Mouse (Mus musculus): ENCODE measurements around the gene Exoc6.

The Exoc6 gene

GRCm38 (mm10) chr19:37570966-37571718 lies 20.9 kb downstream of the Exoc6 start:
- DNase-seq (ENCODE audit: extremely low read depth, insufficient read length, low spot score) = no peak

GRCm38 (mm10) chr19:37574802-37575201 lies 24.6 kb downstream of the Exoc6 start:
- DNase-seq (ENCODE audit: extremely low read depth, insufficient read length, low spot score) = no peak

GRCm38 (mm10) chr19:37579607-37580006 lies 29.4 kb downstream of the Exoc6 start:
- no peak for DNase-seq (ENCODE audit: extremely low read depth, insufficient read length, low spot score)

GRCm38 (mm10) chr19:37580438-37580837 lies 30.2 kb downstream of the Exoc6 start:
- no peak for DNase-seq (ENCODE audit: extremely low read depth, insufficient read length, low spot score)

- DNase-seq (ENCODE audit: extremely low read depth, insufficient read length, low spot score) = no peak
These were observed 35.0 kb downstream of the Exoc6 start for GRCm38 (mm10) chr19:37585210-37585609.

GRCm38 (mm10) chr19:37585684-37586083 lies 35.5 kb downstream of the Exoc6 start:
- DNase-seq (ENCODE audit: extremely low read depth, insufficient read length, low spot score) = no peak

- DNase-seq (ENCODE audit: extremely low read depth, insufficient read length, low spot score) = no peak
These were observed 40.3 kb downstream of the Exoc6 start for GRCm38 (mm10) chr19:37590544-37590943.

- peak; percentile 23 for DNase-seq (ENCODE audit: extremely low read depth, insufficient read length, low spot score)
These were observed 52.0 kb downstream of the Exoc6 start for GRCm38 (mm10) chr19:37601968-37602848.

GRCm38 (mm10) chr19:37609991-37610390 lies 59.8 kb downstream of the Exoc6 start:
- no peak for DNase-seq (ENCODE audit: extremely low read depth, insufficient read length, low spot score)

GRCm38 (mm10) chr19:37612893-37613292 lies 62.7 kb downstream of the Exoc6 start:
- no peak for DNase-seq (ENCODE audit: extremely low read depth, insufficient read length, low spot score)

- no peak for DNase-seq (ENCODE audit: extremely low read depth, insufficient read length, low spot score)
These were observed 64.9 kb downstream of the Exoc6 start for GRCm38 (mm10) chr19:37615039-37615630.

- DNase-seq (ENCODE audit: extremely low read depth, insufficient read length, low spot score) = no peak
These were observed 97.8 kb downstream of the Exoc6 start for GRCm38 (mm10) chr19:37647994-37648393.

- no peak for DNase-seq (ENCODE audit: extremely low read depth, insufficient read length, low spot score)
These were observed 100.3 kb downstream of the Exoc6 start for GRCm38 (mm10) chr19:37650526-37650925.

- no peak for DNase-seq (ENCODE audit: extremely low read depth, insufficient read length, low spot score)
These were observed 103.8 kb downstream of the Exoc6 start for GRCm38 (mm10) chr19:37654012-37654411.

- no peak for DNase-seq (ENCODE audit: extremely low read depth, insufficient read length, low spot score)
These were observed 106.2 kb downstream of the Exoc6 start for GRCm38 (mm10) chr19:37656441-37656840.

GRCm38 (mm10) chr19:37665256-37665655 lies 115.0 kb downstream of the Exoc6 start:
- no peak for DNase-seq (ENCODE audit: extremely low read depth, insufficient read length, low spot score)

- no peak for DNase-seq (ENCODE audit: extremely low read depth, insufficient read length, low spot score)
These were observed 117.8 kb downstream of the Exoc6 start for GRCm38 (mm10) chr19:37667855-37668594.

- DNase-seq (ENCODE audit: extremely low read depth, insufficient read length, low spot score) = no peak
These were observed 118.4 kb downstream of the Exoc6 start for GRCm38 (mm10) chr19:37668657-37669056.

- no peak for DNase-seq (ENCODE audit: extremely low read depth, insufficient read length, low spot score)
These were observed 119.3 kb downstream of the Exoc6 start for GRCm38 (mm10) chr19:37669486-37669885.

- peak; percentile 48 for DNase-seq (ENCODE audit: extremely low read depth, insufficient read length, low spot score)
These were observed 123.2 kb downstream of the Exoc6 start for GRCm38 (mm10) chr19:37673393-37673792.

- no peak for DNase-seq (ENCODE audit: extremely low read depth, insufficient read length, low spot score)
These were observed 135.1 kb downstream of the Exoc6 start, which contains the start of gene Cyp26c1 for GRCm38 (mm10) chr19:37685281-37685680. Cyp26c1 (plus strand) TSS chr19:37685581.
